Mouse (Mus musculus) layer of hippocampus, adult 11-12 months (tissue): Measurements from ENCODE around the gene Hsd11b2.
A peak's percentile ranks its signal among the peaks of the same experiment; 100 is the strongest.

Experiments used
- DNase-seq: peaks from one replicate; pipeline ENCODE4 v3.0.0; 2022; ENCODE audit warnings: low spot score

The Hsd11b2 gene

DNA sequence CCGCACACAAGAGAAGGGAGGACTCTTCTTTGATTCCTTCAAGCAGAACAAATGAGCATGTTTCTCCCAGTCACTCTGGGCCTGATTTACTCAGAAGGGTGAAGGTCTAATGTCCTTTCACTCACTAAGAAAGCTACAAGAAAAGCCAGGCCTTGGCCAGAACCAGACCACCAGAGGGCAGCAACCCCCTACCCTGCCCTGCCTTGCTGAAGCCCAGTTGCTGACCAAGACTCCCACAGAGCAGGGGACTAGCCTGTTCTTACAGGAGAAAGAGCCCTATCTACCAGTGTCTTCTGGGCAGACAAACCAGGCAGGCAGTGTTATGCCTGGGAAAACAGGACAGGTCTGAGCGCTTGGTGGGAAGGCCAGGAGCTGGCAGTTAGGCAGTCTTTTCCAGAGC lies 34.2 kb upstream of the Hsd11b2 start:
- no peak for DNase-seq

DNA sequence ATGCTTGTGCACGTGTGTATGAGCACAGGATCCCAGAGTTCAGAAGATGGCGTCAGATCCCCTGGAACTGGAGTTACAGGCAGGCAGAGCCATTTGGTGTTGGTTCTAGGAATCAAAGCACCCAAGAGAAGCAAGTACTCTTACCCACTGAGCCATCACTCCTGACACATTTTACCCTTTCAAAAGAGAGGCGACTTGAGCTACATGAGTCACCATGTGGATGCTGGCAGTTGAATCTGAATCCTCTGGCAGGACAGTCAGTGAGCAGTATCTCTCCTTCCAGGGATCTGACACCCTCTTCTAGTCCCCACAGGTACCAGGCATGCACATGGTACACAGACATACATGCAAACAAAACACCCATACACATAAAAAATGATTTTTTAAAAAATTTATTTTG lies 30.5 kb upstream of the Hsd11b2 start:
- no peak for DNase-seq

DNA sequence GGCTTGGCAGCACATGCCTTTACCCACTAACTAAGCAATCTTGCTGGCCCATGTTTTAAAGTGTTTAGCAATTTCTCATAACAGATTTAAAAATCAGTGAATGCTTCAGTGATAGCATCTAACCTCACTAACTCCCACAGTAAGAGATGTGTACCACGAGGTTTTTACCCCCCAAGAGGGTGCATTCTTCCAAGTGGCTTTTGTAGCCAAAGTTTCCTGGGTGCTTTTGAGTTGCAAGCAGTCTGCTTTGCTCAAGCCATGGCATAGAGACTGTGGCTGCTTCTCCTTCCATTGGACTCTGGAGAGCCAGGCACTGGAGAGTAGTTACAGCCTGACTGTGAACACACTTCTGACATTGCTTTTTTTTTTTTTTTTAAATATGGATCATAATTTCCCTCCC lies 29.3 kb upstream of the Hsd11b2 start:
- no peak for DNase-seq

- DNase-seq = no peak
Measured at GRCm38 (mm10) chr8:105493495-105493894, 25.1 kb upstream of the Hsd11b2 start.

DNA sequence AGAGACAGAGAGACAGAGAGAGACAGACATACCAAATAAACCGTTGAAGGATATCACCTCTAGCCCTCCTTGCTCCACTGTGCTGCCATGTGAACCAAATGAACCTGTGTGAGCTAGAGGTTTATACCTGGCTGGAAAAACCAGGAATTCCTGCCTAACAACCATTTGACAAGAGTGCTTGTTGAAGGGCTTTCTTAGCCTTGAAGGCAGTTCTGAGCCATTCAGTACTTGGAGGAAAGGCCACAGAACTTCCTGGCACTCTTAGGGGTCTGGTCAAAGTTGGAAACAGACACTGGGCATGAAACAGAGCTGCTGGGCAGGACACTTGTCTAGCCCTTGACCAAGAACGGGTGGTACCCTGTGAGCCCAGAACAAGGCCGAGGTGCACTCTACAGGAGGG lies 24.0 kb upstream of the Hsd11b2 start:
- no peak for DNase-seq

DNA sequence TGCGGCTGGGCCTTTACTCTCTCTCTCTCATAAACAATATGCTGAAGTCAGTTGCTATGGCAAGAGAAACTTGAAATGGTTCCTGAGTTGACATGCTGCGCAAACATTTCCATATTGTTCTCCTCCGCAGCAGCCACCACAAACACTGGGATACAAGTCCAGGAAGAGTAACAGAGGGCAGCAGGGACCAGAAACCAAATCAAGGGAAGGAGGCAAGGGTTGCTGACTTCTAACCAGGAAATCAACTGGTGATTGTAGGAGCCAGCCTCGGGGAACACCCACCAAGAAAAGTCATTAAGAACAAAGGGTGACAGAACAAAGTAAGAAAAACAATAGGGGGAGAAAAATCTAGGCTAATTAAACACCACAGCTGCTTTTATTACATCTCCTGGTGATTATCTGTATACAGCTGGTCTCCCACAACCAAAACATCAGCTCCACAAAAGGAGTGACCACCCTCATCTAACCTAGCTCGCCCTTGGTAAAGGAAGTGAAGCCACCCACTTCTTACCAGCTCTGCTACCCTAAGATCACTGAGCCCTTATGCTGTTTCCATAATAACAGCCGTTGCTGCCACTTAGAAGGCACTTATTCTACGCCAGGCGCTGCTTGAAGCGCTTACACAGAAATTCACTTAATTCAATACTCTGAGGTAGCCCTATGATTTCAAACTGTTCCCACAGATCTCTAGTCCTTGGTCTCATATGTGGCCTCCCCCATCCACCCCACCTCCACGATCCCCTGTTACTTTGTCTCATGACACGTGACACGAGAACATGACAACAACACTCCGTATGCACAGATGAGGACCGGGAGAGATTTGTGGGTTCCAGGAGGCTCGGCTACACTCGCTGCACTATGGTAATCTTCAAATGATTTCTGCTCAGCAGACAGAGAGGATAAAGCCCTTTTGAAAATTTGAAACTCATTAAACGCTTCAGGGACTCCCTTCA lies 22.9 kb upstream of the Hsd11b2 start:
- no peak for DNase-seq

GRCm38 (mm10) chr8:105496439-105497180 lies 21.9 kb upstream of the Hsd11b2 start, which contains the start of gene Zdhhc1:
Gene Zdhhc1, minus strand, starts transcription at chr8:105496902.
- DNase-seq = peak; percentile 85

DNA sequence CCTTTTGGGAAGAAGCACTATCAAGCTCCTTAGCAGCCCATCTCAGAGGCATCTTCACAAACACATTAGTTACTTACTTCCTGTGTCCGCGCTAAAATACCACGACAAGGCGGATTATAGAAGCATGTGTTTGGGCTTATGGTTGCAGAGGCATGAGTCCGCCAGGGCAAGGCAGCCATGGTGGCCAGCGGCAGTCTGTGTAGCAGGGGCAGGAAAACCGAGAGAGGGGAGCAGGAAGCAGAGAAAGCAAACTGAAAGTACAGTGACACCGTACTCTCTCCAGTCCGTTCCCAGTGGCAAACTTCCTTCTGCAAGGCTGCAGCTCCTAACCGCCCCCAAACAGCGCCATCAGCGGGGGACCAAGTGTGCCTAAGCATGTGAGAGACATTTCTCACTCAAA lies 18.8 kb upstream of the Hsd11b2 start:
- no peak for DNase-seq

- DNase-seq = no peak
Measured at GRCm38 (mm10) chr8:105504617-105505016, 13.9 kb upstream of the Hsd11b2 start.

GRCm38 (mm10) chr8:105506977-105507376 lies 11.6 kb upstream of the Hsd11b2 start:
- no peak for DNase-seq

DNA sequence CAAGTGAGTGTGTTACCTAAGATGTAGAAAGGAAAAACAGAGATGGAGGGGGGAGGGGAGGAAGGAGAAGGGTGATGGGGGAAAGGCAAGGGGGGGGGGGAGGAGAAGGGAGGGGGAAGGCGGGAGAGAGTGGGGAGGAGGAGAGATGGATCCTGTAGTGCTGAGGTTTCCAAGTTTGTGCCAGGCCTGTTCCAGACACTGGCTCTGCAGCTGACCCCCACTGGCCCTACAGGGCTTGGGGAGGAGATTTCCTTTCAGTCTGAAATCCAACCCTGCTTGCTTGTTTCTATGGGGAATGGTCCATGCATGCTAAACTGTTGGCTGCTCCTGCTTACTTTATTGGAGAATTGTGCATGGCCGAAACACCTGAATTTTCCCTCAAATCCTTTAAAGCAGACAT lies 9.8 kb upstream of the Hsd11b2 start:
- no peak for DNase-seq

DNA sequence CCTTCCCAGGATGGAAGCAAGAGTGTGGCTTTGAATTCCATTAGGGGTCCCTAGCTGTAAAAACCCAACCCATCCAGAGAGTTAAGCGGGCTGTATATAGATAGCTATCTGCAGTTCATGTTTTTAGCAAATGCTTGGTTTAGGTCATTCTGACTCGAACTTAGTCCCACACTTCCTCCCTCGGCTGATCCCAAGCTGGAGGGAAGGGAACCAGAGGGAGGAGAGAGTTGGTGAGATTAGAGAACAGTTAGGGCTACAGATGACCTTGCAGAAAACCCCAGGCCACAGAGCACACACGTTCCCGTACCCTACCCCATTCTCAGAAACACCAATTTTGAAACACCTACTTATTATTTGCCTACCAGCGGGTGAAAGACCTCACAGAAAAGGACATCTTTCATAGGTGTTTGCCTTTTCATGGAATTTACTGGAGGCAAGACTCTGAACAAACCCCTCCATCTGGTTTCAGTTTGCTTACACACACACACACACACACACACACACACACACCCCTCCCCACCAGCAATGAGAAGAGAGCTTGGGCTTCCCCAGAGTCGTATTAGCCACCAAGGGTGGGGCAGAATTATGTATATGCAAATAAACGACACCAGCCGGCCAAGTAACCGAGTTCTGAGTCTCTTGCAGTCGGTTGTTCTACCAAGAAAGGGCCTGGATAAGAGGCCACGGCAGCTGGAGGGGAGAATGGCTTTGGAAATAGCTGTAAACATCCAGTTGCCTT lies 8.4 kb upstream of the Hsd11b2 start:
- no peak for DNase-seq

- no peak for DNase-seq
Measured at GRCm38 (mm10) chr8:105514194-105514593, 4.4 kb upstream of the Hsd11b2 start.

DNA sequence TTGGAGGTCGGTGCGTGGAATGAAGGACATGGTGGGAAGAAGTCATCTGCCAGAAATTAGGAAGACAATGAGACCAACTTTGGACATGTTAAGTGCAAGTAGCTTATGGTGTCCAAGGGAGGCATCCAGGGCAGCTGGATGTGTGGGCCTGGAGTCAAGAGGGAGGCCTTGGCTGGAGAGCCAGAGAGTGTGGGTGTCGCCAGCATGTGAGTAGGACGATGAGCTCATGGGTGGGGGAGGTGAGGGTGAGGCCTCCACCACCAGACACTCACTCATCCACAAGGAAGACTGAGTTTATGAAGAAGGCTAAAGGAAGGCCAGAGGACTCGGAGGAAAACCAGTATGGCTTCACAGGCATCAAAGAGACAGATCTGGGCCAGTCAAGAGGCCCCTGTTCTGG lies 3.9 kb upstream of the Hsd11b2 start:
- DNase-seq = no peak

DNA sequence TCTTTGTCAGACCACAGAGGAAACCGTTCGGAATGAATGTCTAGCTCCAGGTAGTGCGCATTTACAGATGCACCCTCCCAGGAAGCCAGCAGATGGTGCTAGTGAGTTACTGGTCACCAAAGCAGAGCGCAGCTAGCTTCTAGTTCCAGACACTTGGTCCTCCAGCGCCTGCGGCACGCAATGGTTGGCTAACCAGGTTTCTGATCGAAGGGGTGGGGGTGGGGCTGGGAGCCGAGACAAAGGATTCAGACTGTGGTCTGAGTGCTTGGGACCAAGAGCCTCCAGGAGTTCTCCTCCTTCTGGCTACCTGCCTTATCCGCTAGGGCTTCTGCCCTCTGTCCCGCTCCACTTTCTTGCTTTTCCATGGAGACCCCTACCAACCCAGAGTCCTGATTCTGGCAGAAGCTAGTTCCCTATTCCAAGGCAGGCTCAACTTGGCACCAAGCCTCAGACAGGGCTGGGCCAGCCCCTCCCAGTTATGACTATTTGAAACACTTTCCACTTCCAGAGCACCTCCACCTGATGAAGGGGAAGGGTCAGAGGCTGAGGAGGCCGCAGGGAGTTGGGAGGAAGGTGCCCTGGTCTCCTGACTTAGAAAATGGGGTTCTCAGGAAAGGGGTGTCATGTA lies 2.4 kb upstream of the Hsd11b2 start:
- peak; percentile 77 for DNase-seq

- no peak for DNase-seq
Measured at GRCm38 (mm10) chr8:105517346-105517745, 1.2 kb upstream of the Hsd11b2 start.

DNA sequence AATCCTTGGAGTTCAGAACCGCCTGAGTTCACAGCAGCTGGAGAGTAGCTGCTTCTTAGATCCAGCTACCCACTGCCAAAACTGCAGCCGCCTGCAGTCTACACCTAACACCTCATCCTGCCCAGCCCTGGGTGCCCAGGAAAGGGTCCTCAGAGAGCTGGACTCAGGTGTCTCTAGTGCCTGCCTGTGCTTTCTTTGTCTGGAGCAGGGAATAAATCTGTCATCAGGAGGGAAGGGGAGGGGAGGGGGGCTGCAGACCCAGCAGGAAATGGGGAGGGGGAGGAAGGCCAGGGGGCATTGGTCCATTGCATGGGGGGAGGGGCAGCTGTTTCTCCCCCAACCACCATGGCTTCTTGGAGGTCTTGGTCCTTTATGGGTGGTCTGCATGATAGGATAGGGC lies 1.0 kb downstream of the Hsd11b2 start:
- no peak for DNase-seq

- no peak for DNase-seq
Measured at GRCm38 (mm10) chr8:105520521-105520920, 2.0 kb downstream of the Hsd11b2 start.

GRCm38 (mm10) chr8:105521061-105521460 lies 2.5 kb downstream of the Hsd11b2 start:
- DNase-seq = no peak

DNA sequence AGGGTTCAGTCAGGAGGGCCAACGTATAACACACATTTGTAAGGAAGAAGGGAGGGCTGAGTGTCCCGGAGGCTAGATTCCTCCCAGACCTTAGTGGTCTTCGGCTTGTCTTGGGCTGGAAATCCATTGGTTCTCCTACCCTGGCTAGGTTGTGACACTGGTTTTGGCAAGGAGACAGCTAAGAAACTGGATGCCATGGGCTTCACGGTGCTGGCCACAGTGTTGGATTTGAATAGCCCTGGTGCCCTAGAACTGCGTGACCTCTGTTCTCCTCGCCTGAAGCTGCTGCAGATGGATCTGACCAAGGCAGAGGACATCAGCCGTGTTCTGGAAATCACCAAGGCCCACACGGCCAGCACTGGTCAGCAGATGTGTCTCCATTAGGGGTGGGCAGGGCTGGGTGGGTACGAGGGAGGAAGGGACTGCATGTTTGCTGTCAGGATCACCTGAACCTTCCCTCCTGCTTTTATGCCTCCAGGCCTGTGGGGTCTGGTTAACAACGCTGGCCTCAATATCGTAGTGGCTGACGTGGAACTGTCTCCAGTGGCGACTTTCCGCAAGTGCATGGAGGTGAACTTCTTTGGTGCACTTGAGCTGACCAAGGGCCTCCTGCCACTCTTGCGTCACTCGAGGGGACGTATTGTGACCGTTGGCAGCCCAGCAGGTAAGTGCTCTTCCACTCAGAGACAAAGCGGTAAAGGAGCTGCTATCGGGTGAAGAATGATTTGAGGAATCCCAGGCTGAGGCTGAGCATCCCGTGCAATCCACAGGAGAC lies 3.6 kb downstream of the Hsd11b2 start:
- no peak for DNase-seq

- DNase-seq = no peak
Measured at GRCm38 (mm10) chr8:105522890-105523289, 4.3 kb downstream of the Hsd11b2 start.
